Mouse (Mus musculus) heart, embryonic 16.5 days (tissue): ENCODE data around the gene Pcdh15. TPM values are rescaled to one million over a fixed set of nuclear protein-coding genes. Genes with fewer than 3 reads are reported as not detected.

ENCODE experiments used
- ATAC-seq: fragments of 200-750 bp; cut with Nextera tagmentation; replicated peaks from 2 replicates; pipeline ENCODE4 v1.8.0; 2017; ENCODE audit warnings: moderate number of reproducible peaks; ENCODE audit not compliant: insufficient read depth, low FRiP score; ENCODE audit errors: extremely low read depth
- H3K27ac ChIP-seq: fragments of 300-500 bp; sonication (generic); 2 replicates; pipeline ENCODE4 v1.5.1; 2014; ENCODE audit warnings: mild to moderate bottlenecking, low read length, control low read depth, moderate library complexity
- H3K27me3 ChIP-seq: fragments of 300-500 bp; sonication (generic); 2 replicates; pipeline ENCODE4 v1.6.1; 2014; ENCODE audit warnings: low read length, mixed read lengths; ENCODE audit not compliant: control insufficient read depth, insufficient read depth
- H3K36me3 ChIP-seq: fragments of 300-500 bp; sonication (generic); 2 replicates; pipeline ENCODE4 v1.6.1; 2014; ENCODE audit not compliant: control insufficient read depth, insufficient read depth
- H3K4me1 ChIP-seq: fragments of 300-500 bp; sonication (generic); 2 replicates; pipeline ENCODE4 v1.6.1; 2014; ENCODE audit warnings: low read length, mixed read lengths; ENCODE audit not compliant: control insufficient read depth, insufficient read depth
- H3K4me2 ChIP-seq: fragments of 300-500 bp; sonication (generic); 2 replicates; pipeline ENCODE4 v1.6.1; 2014; ENCODE audit warnings: low read depth, mild to moderate bottlenecking, control low read depth, low read length
- H3K4me3 ChIP-seq: fragments of 300-500 bp; sonication (generic); 2 replicates; pipeline ENCODE4 v1.5.1; 2014; ENCODE audit warnings: mild to moderate bottlenecking, control low read depth, low read length
- H3K9ac ChIP-seq: fragments of 300-500 bp; sonication (generic); 2 replicates; pipeline ENCODE4 v1.6.1; 2014; ENCODE audit warnings: low read length, control low read depth
- H3K9me3 ChIP-seq: fragments of 300-500 bp; sonication (generic); replicated peaks from 2 replicates; pipeline ENCODE4 v1.6.1; 2016; ENCODE audit warnings: low read length; ENCODE audit not compliant: control insufficient read depth
- WGBS: fragments of 180-500 bp; shearing (Covaris S2); extraction: QIAGEN DNeasy Blood & Tissue Kit; methylation state at CpG from one replicate; pipeline ENCODE4 v1.1.7; 2014; 5-methylcytosine and 5-hydroxymethylcytosine counted together
- polyA plus RNA-seq: library from polyadenylated mRNA; unstranded; fragments of >200 nt; fragmentation: Nextera tagmentation; extraction: Ambion mirVana; gene quantifications from 2 replicates; pipeline ENCODE4 v1.2.1, GENCODE M21; 2015

Gene Pcdh15
- polyA plus RNA-seq, 1 experiment from 2014 or later: 0.49 TPM

DNA sequence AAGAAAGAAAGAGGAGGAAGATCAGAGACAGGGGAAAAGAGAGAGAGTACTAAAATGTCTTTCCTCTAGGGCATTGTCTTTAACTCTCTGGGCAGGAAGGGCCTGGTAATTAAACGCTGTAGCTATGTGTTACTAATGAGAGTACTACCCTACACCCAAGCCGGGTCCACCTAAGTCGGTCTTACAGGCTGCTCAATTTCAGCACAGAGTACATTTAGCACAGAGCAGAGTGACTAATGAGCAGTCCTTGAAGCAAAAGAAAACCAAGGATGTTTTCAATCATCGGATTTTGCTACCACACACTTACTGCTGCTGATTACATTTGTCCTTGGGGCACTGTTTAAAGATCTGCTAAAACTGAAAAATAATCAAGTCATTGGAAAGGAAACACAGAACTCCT lies 788.6 kb downstream of the Pcdh15 start:
- WGBS: 84% methylated on average over 4 of the region's 4 CpGs
- ATAC-seq: no peak
- Histone ChIP-seq H3K4me2 (no peak overlapping the region), H3K9ac (no peak overlapping the region), H3K27ac (no peak overlapping the region), H3K4me1 (no peaks in the 10 kb centered on the region), H3K27me3 (no peaks in the 10 kb centered on the region), H3K36me3 (no peaks in the 10 kb centered on the region), H3K9me3 (no peaks in the 10 kb centered on the region), H3K4me3 (no peak overlapping the region)

DNA sequence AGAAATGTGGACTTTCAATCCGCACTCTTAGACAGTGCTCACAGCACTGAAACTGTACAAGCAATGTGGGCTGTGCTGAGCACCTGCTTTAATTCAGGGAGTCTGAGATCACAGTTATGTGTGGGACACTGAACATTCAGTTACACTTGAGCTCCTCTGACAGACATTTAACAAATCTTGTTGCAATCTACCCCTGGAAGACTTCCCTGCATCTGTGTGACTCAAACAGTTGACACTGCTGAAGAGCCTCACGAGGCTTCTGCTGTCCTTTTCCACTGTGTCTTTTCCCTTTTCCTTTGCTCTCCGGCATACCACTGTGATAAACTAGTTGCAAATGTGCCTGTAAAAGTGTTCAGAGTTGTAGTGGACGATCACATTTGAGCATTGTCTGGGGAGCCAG lies 793.1 kb downstream of the Pcdh15 start:
- H3K4me2 ChIP-seq: no peak overlapping the region
- H3K4me3 ChIP-seq: no peak overlapping the region
- H3K4me1 ChIP-seq: no peaks in the 10 kb centered on the region
- WGBS: 67% methylated on average over 4 of the region's 4 CpGs
- no peaks in the 10 kb centered on the region for H3K36me3 ChIP-seq
- ATAC-seq: no peak
- no peaks in the 10 kb centered on the region for H3K27me3 ChIP-seq
- H3K9me3 ChIP-seq: no peaks in the 10 kb centered on the region
- no peak overlapping the region for H3K27ac ChIP-seq
- H3K9ac ChIP-seq: no peak overlapping the region

GRCm38 (mm10) chr10:73896086-73896607 lies 797.0 kb downstream of the Pcdh15 start:
- no peak overlapping the region for H3K4me3 ChIP-seq
- no peak overlapping the region for H3K4me2 ChIP-seq
- ATAC-seq: no peak
- no peaks in the 10 kb centered on the region for H3K27me3 ChIP-seq
- H3K36me3 ChIP-seq: no peaks in the 10 kb centered on the region
- H3K4me1 ChIP-seq: no peaks in the 10 kb centered on the region
- H3K9ac ChIP-seq: no peak overlapping the region
- H3K9me3 ChIP-seq: no peaks in the 10 kb centered on the region
- H3K27ac ChIP-seq: no peak overlapping the region

GRCm38 (mm10) chr10:73899165-73899564 lies 800.0 kb downstream of the Pcdh15 start:
- ATAC-seq: no peak
- no peaks in the 10 kb centered on the region for H3K27me3 ChIP-seq

GRCm38 (mm10) chr10:73907626-73908025 lies 808.5 kb downstream of the Pcdh15 start:
- WGBS: 61% methylated on average over 1 of the region's 1 CpGs
- Histone ChIP-seq H3K27ac (no peak overlapping the region), H3K9me3 (no peaks in the 10 kb centered on the region), H3K27me3 (no peaks in the 10 kb centered on the region), H3K9ac (no peak overlapping the region), H3K4me2 (no peak overlapping the region), H3K4me3 (no peak overlapping the region), H3K4me1 (no peaks in the 10 kb centered on the region), H3K36me3 (no peaks in the 10 kb centered on the region)
- no peak for ATAC-seq

More at GRCm38 (mm10) chr10:73899165-73899564, 800.0 kb downstream of the Pcdh15 start:
- no peak overlapping the region for H3K27ac ChIP-seq
- H3K9me3 ChIP-seq: no peaks in the 10 kb centered on the region
- no peaks in the 10 kb centered on the region for H3K36me3 ChIP-seq
- no peaks in the 10 kb centered on the region for H3K4me1 ChIP-seq
- no peak overlapping the region for H3K4me2 ChIP-seq
- 63% methylated on average over 3 of the region's 3 CpGs for WGBS
- no peak overlapping the region for H3K9ac ChIP-seq
- no peak overlapping the region for H3K4me3 ChIP-seq

GRCm38 (mm10) chr10:73908568-73908967 lies 809.4 kb downstream of the Pcdh15 start:
- no peaks in the 10 kb centered on the region for H3K9me3 ChIP-seq
- 50% methylated on average over 1 of the region's 1 CpGs for WGBS
- H3K9ac ChIP-seq: no peak overlapping the region
- no peak overlapping the region for H3K4me3 ChIP-seq
- H3K27me3 ChIP-seq: no peaks in the 10 kb centered on the region
- no peaks in the 10 kb centered on the region for H3K4me1 ChIP-seq
- H3K4me2 ChIP-seq: no peak overlapping the region
- H3K27ac ChIP-seq: no peak overlapping the region
- ATAC-seq: no peak
- no peaks in the 10 kb centered on the region for H3K36me3 ChIP-seq

DNA sequence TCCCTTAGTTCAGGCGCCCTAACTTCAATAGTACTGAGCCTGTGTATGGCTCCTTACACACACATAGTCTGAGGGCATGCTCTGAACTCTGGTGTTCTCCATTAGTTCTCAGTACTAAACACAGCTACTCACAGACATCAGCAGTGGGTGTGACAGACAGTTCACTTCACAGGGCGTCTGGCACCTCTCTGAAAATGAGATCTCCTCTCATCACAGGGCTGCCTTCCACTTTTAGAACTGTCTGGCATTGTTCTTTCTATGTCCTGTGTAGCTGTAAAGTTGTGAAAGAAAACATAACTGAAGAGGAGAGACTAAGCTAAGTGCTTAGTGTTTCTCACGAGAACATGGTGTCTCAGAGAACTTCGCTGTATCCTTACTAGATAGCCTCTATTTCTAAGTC lies 816.0 kb downstream of the Pcdh15 start:
- ATAC-seq: no peak
- H3K9ac ChIP-seq: no peak overlapping the region
- H3K27me3 ChIP-seq: no peaks in the 10 kb centered on the region
- H3K36me3 ChIP-seq: no peaks in the 10 kb centered on the region
- no peaks in the 10 kb centered on the region for H3K9me3 ChIP-seq
- WGBS: 53% methylated on average over 4 of the region's 4 CpGs
- no peak overlapping the region for H3K4me2 ChIP-seq
- no peak overlapping the region for H3K27ac ChIP-seq
- no peak overlapping the region for H3K4me3 ChIP-seq
- H3K4me1 ChIP-seq: no peaks in the 10 kb centered on the region

DNA sequence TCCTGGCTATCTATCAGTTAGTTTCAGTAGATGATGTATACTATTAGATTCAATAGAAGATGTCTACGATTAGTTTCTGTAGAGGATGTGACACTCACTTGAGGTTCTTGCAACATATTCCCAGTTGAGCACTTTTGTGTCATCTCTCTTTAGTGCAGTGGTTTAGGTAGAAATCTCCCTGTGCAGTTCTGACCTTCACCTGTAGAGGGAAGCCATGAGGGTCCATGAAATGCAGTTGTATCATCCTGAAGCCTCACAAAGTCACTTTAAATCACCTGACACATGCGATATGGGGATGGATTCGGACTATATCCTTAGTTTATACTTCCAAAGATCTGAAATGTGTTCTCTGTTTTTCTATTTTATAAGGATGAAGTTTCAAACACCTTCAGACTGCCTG lies 822.4 kb downstream of the Pcdh15 start:
- H3K27me3 ChIP-seq: no peaks in the 10 kb centered on the region
- H3K9ac ChIP-seq: no peak overlapping the region
- H3K4me3 ChIP-seq: no peak overlapping the region
- ATAC-seq: no peak
- WGBS: 52% methylated on average over 3 of the region's 3 CpGs
- no peak overlapping the region for H3K4me2 ChIP-seq
- no peaks in the 10 kb centered on the region for H3K36me3 ChIP-seq
- no peak overlapping the region for H3K27ac ChIP-seq
- no peaks in the 10 kb centered on the region for H3K4me1 ChIP-seq
- no peaks in the 10 kb centered on the region for H3K9me3 ChIP-seq

DNA sequence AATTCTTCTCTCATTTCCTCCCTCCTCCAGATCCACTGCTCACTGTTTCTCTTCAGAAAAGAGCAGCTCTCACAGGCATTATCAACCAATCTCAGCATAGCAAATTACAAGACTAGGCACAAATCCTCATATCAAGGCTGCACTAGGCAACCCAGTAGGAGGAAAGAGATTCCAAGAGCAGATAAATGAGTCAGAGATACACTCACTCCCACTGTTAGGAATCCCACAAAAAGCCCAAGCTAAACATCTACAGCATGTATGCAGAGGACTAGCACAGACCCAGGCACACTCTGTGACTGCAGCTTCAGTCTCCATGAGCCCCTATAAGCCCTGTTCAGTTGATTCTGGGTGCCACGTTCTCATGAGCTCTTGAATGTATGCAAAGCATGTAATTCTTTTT lies 829.5 kb downstream of the Pcdh15 start:
- WGBS: 86% methylated on average over 1 of the region's 1 CpGs
- ATAC-seq: no peak

GRCm38 (mm10) chr10:73929718-73930117 lies 830.6 kb downstream of the Pcdh15 start:
- WGBS: 51% methylated on average over 5 of the region's 5 CpGs
- no peak overlapping the region for H3K4me2 ChIP-seq
- ATAC-seq: no peak

More for the DNA sequence above, 829.5 kb downstream of the Pcdh15 start:
- H3K4me1 ChIP-seq: no peaks in the 10 kb centered on the region
- no peak overlapping the region for H3K9ac ChIP-seq
- H3K4me3 ChIP-seq: no peak overlapping the region
- no peaks in the 10 kb centered on the region for H3K9me3 ChIP-seq
- H3K36me3 ChIP-seq: no peaks in the 10 kb centered on the region
- no peak overlapping the region for H3K4me2 ChIP-seq
- no peak overlapping the region for H3K27ac ChIP-seq
- H3K27me3 ChIP-seq: no peaks in the 10 kb centered on the region

More at GRCm38 (mm10) chr10:73929718-73930117, 830.6 kb downstream of the Pcdh15 start:
- H3K4me3 ChIP-seq: no peak overlapping the region
- H3K27me3 ChIP-seq: no peaks in the 10 kb centered on the region
- H3K9ac ChIP-seq: no peak overlapping the region
- H3K4me1 ChIP-seq: no peaks in the 10 kb centered on the region
- no peaks in the 10 kb centered on the region for H3K9me3 ChIP-seq
- H3K27ac ChIP-seq: no peak overlapping the region
- no peaks in the 10 kb centered on the region for H3K36me3 ChIP-seq
